Mouse (Mus musculus) B cell, adult 2 months (primary cell): ENCODE measurements around the gene Zfp683.

ENCODE experiments used
- DNase-seq, 2 experiments: peaks; one replicate each; pipeline ENCODE4 v3.0.0; 2022

Zfp683 gene

GRCm38 (mm10) chr4:134053538-134053937 lies at the start of gene Zfp683:
Zfp683 (plus strand) TSS chr4:134053838.
- DNase-seq: no peak

DNA sequence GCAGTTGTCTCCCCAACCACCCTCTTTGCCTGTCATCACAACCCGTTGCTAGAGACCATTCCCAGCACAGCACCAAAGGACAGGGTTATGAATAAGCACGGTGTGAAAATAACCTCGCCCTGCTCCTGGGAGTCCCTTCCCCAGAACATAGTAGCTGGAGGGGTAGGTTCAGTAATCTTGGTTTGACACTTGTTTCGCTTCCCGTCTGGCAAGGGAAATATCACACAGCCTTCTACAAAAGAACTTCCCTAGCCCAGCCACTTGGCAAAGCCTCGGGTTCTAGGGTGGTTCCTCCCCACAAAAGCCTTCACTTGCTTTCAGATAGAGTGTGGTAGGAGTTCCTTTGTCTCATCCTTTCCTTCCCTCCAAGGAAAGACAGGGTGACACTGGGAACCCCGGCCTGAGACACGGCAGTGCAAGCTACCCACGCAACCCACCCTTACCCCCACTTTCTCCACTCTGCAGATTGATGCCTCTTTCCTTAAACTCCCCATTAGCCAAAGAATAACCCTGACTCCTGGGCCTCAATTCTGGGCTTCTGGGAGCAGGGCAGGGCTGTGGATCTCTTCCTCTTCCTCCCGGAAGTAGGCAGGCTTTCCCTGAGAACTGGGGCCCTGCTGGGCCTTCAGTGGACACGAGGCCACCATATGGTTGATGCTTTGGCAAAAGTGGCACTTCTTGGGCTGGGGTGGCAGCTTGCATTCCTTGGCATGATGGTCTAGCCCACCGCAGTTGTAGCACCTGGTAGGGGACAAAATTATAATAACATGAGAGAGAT lies 47.9 kb upstream of the Zfp683 start:
- no peak for DNase-seq

- DNase-seq: no peak
Observed at GRCm38 (mm10) chr4:134006845-134007244, 46.8 kb upstream of the Zfp683 start.

DNA sequence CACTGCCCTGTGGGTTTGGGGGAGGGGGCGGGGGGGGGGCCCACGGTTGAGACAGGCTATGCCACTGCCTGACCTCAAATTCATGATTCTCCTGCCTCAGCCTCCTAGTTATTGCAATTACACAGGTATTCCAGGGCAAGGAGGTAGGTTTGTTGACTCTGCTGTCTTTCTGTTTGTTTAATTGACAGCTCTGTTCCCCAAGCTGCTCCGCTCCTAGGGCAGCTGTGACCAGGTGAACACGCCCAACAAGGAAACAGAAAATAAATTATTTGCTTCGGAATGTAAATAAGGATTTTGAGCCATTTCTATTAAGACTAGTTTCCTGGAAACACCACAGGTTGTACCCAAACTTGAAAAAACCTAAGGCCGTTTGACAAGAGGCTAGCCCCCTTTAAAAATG lies 43.9 kb upstream of the Zfp683 start:
- DNase-seq: no peak

DNA sequence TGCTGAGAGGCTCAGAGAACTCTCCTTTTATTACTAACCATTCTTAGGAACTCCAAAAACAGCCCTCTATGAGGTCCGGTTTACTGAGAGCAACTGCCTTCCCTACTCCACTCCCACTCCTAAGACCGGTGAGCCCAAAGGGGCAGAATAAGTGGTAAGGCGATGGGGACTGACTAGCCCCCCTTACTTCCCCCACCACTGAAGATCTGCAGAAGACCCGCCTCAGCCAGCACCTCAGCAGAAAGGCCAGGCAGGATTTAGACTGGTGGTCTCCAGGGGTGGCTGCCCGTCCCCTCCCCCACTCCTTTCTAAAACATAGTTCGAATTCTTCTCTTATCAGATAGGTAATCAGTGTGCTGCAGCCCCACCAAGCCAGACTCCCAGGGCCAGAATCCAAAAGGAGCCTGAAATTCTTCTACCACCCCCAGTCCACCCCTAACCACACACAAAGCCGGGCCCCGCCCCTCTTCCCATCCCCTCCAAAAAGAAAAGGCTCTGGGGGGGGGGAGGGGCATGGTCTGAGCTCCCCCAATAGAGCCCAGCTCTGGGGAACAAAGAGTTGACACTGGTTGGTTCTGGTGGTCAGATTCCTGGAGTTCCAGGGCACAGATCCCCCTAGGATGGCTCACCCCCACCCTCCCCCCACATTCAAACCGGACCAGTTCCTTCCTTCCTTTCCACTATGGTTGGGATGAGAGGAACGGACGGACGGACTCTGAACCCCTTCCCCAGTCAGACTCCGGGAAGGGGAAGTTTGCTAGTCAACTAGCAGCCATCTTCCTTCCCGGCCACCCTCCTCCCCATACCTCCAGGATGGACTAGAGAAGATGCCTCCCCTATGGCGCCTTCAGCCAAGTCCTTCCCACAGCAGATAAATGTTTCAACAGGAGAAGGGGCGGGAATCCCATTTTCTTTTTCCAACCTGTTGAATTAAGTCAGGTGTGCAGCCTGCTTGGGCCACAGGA lies 41.9 kb upstream of the Zfp683 start:
- DNase-seq: no peak

DNA sequence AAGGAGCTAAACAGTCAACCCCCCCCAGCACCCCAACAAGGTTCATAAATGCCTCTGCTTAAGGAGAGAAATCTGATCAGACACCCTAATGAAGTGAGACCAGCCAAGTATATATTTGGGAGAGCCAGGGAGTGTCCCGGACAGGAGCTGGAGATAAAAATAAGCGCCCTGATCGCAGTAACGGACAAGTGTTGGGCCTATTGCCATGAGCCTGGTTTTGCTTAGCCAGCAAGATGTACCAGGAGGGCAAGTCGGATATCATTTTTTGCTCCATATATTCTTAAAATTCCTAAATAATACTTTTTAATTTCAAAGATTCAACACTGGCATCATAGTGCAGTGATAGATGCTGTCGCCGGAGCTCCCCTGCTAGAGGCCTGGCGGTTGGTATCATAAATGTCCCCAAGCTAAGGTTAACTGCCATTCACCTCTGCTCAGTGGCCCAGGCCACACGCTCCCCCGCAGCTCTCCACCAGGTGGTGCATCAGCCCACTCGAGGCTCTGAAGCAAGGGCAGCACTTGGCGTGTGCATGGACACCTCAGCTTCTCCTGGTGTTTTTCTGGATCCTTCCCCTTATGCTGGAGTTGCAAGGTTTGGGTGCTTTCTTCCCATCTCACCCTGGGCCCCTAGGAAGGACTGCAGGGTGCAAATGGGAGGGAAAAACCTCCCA lies 40.6 kb upstream of the Zfp683 start:
- DNase-seq: peak; percentile 43 to 53

- no peak for DNase-seq
Observed at GRCm38 (mm10) chr4:134016208-134016607, 37.4 kb upstream of the Zfp683 start.

DNA sequence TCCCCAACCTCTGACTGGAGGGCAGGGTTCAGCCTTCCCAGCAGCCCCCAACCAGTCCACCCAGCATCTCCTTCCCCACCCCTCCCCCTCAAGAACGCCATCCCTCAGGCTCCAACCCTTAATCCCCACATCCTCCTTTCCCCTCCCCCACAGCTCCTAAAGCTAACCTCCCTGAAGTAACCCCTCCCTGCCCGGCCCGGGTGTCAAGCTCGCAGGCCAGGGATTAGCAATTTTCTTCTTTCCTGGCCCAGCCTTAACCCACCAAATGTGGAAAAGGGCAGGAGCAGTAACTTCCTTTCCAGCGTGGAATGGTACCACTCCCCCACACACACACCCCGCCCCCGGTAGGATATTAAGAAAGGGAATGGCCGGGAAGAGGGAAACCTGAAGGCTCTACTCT lies 36.9 kb upstream of the Zfp683 start:
- no peak for DNase-seq

- DNase-seq: peak; percentile 9
Observed at GRCm38 (mm10) chr4:134017201-134017865, 36.3 kb upstream of the Zfp683 start.

DNA sequence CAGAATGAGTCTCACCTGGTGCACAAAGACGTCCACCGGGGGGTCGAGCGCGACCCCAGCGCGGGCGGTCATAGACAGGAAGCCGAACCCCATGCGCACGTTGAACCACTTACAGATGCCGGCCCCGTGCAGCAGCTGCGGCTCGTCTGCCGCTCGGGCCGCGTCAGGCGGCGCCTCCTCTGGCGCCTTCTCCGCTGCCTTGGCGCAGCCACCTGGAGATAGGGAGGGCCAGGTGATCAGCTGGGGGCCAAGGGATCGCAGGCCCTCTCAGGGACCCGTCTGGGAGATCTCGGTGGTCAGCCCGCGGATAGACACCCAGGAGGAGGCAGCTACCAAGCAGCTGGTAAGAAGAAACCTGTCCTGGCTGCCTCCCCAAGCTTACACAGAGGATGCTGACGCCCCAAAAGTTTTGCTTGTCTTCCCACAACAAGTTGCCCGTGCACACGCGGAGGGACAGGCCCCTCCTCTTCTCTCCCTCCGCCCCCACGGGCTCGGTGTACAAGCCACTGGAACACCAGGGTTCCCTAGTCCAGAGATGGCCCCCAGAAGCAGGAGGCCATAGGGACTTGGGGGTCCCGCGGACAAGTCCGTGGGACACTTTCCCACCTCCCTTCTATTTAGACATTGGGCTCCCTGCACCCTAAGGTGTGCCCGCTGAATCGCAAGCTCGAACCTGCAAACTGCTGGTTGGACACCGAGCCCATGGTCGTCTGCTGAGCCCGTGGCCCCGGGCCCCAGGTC lies 35.4 kb upstream of the Zfp683 start:
- no peak for DNase-seq

DNA sequence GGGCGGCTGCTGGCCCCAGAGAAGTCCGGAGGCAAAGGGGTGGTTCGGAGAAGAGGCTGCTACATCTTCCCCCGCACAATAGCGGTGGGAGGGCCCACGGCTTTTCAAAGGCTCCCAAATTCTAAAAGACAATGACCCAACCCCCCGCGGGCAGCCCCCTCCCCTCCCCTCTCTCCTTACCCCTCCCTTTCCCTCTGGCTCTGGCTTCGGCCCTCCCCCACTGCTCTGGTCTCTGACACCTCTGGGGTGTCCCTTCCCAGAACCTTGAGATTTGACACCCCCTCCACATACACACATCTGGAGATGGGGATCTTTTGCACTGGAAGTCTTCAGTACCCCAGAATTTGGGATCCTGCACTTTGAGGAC lies 34.9 kb upstream of the Zfp683 start, which contains the start of gene Lin28a:
Gene Lin28a, minus strand, starts transcription at position 63 of the 367 bp plus-strand sequence.
- no peak for DNase-seq

DNA sequence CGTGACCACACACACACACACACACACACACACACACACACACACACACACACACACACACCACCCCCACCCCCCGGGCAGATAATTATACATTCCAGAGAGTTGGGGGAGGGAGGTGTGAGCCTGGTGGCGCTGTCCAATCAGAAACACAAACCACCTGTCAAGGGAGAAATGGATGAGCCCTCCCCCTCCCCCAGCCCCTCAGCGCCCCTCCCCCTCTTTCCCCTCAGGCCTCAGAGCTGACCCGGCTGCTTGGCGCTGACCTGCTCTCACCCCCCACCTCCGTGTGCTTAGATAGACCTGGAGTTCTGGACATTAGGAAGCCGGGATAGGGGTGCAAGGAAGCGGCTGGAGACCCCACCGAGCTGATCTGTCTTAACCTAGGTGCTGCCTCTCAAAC lies 34.4 kb upstream of the Zfp683 start:
- DNase-seq: no peak

DNA sequence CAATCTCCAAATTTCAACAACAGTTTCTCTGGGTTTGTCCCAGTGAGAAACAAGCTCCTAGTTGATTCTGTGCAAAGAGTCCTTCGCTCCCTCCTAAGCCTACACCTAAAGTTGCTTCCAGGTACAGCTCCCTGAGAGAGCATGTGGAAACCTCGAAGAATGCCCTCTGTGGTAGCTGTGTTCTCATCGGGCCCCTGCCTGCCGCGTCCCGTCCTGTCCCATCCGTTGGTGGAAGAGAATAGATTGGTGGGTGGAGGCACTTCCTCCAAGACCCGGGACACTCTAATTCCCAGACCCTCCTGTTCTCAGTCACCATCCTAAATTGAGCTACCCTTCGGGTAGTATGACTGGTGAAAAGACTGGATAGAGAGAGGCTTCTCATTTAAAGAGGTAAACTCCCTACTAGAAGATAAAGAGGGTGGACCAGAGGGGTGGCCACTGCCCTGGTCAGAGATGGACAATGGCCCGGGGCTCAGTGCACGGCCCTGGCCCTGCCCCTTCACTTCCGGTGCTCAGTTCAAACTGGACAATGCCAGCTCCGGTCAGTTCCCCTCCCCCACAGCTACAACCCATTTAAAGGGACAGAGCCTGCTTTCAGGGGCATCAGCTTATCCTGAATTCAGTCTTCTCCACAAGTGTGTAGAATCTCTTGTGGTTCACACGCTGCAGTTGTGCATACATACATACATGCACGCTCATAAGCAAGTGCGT lies 33.8 kb upstream of the Zfp683 start:
- no peak for DNase-seq

- DNase-seq: peak; percentile 69 to 72
Observed at GRCm38 (mm10) chr4:134020621-134021020, 33.0 kb upstream of the Zfp683 start.

DNA sequence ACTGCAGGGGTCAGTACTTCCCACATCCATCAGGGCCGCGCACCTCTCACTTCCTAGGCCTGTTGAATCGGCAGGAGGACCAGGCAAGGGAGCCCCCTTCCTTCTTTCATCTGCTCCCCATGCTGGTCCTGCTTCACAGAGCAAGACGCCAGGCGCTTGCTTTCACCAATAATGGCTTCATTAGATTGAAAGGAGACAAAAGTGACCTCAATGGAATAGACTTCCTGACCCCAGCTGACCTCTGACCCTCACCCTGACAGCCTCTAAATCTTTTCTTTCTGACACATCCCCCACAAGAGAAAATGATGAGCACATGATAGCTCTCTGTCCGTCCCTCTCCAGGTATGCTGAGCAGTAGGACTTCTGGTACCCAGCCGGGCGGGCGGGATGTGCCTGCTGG lies 27.8 kb upstream of the Zfp683 start:
- DNase-seq: no peak

- DNase-seq: peak; percentile 88 to 89
Observed at GRCm38 (mm10) chr4:134035953-134036352, 17.7 kb upstream of the Zfp683 start.

DNA sequence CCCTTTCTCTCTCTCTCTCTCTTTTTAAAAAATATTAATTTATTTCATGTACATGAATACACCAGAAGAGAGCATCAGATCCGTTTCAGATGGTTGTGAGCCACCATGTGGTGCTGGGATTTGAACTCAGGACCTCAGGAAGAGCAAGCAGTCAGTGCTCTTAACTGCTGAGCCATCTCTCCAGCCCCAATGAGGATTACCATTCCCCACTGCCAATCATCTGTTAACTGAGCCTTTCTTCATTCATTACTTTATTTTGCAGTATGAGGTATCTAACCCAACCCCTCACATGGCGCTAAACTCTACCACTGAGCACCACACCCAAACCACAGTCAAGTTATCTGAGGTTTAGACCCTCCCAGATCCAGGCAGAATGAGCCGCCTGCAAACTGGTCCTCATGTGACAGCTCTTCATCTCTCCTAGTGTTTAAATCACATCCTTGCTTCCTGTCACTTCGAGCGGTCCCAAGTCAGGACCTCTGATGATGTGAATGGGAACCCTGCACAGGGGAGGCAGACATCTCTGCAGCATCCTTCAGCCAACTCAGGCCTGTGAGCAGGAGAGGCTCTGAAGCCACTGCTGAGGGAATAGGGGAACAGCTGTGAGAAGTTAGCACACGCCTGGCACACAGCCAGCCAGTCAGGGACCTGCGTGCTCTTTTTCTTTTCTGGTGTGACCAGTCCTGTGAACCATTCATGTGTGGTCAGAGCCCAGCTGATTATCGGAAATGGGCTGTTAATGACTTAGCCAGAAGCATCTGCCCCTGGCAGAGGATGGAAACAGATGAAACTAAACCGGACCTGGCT lies 12.1 kb upstream of the Zfp683 start:
- no peak for DNase-seq

DNA sequence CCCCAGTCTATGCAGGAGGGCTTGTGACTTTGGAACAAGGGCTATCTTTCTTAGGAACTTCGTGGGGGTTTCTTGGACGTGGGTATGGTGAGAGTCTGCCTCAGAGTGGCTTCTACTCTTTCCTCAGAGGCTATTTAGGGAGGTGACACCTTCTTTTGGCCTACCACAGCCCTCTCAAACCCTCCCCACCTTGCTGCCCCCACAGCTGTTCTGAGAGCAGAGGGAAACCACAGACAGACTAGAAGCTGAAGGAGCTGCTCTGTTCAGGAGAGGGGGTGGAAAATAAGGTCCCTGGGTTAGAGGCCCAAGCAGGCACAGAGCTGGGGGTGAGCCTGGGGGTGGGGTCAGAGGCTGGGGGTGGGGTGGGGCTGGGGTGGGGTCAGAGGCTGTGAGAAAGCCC lies 10.6 kb upstream of the Zfp683 start:
- DNase-seq: no peak

- no peak for DNase-seq
Observed at GRCm38 (mm10) chr4:134047648-134048047, 6.0 kb upstream of the Zfp683 start.

GRCm38 (mm10) chr4:134051912-134052311 lies 1.7 kb upstream of the Zfp683 start:
- DNase-seq: no peak
